Mouse (Mus musculus) E14TG2a.4 (cell line): ENCODE measurements around the gene Gm37240.

Source experiments
- CTCF ChIP-seq: conservative IDR thresholded peaks from 2 replicates; pipeline ENCODE4 v1.5.1; 2014; ENCODE audit warnings: low read length
- NANOG ChIP-seq: IDR thresholded peaks from 2 replicates; pipeline ENCODE4 v1.6.1; 2014; ENCODE audit warnings: borderline replicate concordance, low read length, mixed read lengths

DNA sequence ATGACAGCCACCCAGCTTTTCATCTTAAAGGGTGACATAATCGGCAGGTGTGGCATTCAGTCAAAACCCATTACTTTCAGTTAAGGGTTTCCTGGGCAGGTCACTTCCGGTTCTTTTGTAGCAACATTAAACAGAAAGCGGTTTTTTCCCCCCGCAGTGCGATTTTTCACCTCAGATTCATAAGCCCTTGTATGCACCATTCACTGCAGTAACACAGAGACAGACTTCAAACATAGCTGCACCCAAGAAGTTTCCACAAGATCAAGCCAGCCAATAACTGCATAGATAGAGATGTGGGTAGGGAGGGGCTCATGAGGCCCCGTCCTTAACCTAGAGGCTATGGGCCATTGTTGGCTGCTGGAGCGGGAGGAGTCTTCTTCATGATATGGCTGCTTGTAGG is 760.3 kb downstream of the Gm37240 start:
- TF ChIP-seq CTCF, result no peak
- no peak for TF ChIP-seq NANOG
